Mouse (Mus musculus): ENCODE data around the gene Ptpn11. TPM values are rescaled to one million over a fixed set of nuclear protein-coding genes. Genes with fewer than 3 reads are reported as not detected.
"Not testable (repeated sequence)": the region's sequence is repeated elsewhere in the genome, so short reads cannot be mapped to it uniquely, and the experiment has no call there.

Gene Ptpn11
- polyA plus RNA-seq, 1 experiment, result 17.3 TPM

DNA sequence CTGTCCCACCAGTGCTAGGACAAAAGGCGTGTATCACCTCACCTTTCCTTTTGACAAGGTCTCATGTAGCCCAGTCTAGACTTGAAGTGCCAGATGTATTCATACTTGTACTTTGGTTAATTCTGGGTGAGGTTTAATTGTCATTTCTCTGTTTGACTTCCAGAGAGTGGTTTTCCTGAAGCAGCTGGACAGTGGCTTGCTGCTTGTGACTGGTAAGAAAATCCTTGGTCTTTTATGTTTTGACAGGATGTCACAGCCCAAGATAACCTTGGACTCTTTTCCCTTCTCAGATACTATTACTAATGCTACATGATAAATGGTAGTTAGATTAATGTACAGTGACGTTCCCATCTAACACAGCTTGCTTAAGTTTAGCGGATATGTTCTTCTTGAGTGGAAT lies 15.8 kb upstream of the Ptpn11 start:
- 86% methylated on average over 3 of the region's 3 CpGs for WGBS
- Histone ChIP-seq H3K27me3 (ENCODE audit: control insufficient read depth, insufficient read depth, low read length) (no peaks in the 10 kb centered on the region), H3K27ac (ENCODE audit: insufficient read depth, low read length) (no peak overlapping the region), H3K4me3 (ENCODE audit: extremely low read depth, insufficient read depth, insufficient read length) (no peak overlapping the region), H3K4me1 (ENCODE audit: control insufficient read depth, insufficient read depth, insufficient read length) (peaks cover 4% of the 10 kb centered on the region; the same call in 1 of the 2 replicates), H3K36me3 (ENCODE audit: control insufficient read depth, insufficient read depth, low read length) (peaks cover 43% of the 10 kb centered on the region)
- TF ChIP-seq CTCF (IDR thresholded peaks at IDR 0.05; ENCODE audit: extremely low read depth, insufficient read depth, insufficient read length, insufficient replicate concordance) (no peak), POLR2A (IDR thresholded peaks at IDR 0.05; ENCODE audit: low read depth, low read length) (no peak)
- DNase-seq (ENCODE audit: low read depth in 1 of 2, low spot score in 2 of 2), result no peak

DNA sequence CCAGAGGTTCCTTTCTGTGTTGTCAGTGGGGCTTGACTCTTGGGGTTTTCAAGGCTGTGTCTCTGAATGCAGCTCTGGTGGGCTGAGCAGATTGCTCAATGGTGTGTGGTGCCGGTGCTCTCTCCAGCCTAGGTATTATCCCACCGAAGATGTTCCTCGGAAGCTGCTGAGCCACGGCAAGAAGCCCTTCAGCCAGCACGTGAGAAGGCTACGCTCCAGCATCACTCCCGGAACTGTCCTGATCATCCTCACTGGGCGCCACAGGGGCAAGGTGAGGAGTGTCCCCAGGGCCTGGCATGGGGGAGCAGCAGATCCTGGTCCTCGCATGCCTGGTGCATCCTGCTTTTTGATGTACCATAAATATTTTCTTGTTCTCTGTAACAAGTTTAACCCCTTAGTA lies 15.3 kb upstream of the Ptpn11 start:
- TF ChIP-seq POLR2A (IDR thresholded peaks at IDR 0.05; ENCODE audit: low read depth, low read length) (no peak), CTCF (IDR thresholded peaks at IDR 0.05; ENCODE audit: extremely low read depth, insufficient read depth, insufficient read length, insufficient replicate concordance) (no peak)
- no peaks in the 10 kb centered on the region for H3K27me3 ChIP-seq (ENCODE audit: control insufficient read depth, insufficient read depth, low read length)
- H3K36me3 ChIP-seq (ENCODE audit: control insufficient read depth, insufficient read depth, low read length), result peaks cover 41% of the 10 kb centered on the region
- WGBS, result 86% methylated on average over 9 of the region's 9 CpGs
- no peak overlapping the region for H3K27ac ChIP-seq (ENCODE audit: insufficient read depth, low read length)
- no peak overlapping the region for H3K4me3 ChIP-seq (ENCODE audit: extremely low read depth, insufficient read depth, insufficient read length)
- H3K4me1 ChIP-seq (ENCODE audit: control insufficient read depth, insufficient read depth, insufficient read length), result peaks cover 6% of the 10 kb centered on the region; the same call in 1 of the 2 replicates
- DNase-seq (ENCODE audit: low read depth in 1 of 2, low spot score in 2 of 2), result no peak

DNA sequence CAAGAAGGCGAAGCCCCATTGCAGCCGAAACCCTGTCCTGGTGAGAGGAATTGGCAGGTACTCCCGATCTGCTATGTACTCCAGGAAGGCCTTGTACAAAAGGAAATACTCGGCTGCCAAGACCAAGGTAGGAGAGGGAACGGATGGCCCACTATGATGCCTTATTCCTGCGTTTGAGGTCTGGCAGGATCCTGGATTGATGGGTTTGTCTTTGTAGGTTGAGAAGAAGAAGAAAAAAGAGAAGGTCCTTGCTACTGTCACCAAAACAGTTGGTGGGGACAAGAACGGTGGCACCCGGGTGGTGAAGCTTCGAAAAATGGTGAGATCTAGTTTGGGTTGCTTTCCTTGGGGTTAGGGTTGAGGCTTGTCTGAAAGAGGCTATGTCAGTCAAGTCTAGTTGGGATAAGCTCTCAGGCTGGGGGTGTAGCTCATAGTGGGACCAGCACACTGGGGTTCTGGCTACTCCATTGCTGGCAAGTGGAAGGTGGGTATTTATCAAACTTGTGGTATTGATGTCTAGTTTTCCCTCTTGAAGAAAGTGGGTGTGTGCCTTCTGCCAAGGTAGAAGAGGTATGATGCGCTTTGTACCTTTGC lies 14.4 kb upstream of the Ptpn11 start:
- not testable (repeated sequence) for DNase-seq (ENCODE audit: low read depth in 1 of 2, low spot score in 2 of 2); H3K4me3 ChIP-seq (ENCODE audit: extremely low read depth, insufficient read depth, insufficient read length)

DNA sequence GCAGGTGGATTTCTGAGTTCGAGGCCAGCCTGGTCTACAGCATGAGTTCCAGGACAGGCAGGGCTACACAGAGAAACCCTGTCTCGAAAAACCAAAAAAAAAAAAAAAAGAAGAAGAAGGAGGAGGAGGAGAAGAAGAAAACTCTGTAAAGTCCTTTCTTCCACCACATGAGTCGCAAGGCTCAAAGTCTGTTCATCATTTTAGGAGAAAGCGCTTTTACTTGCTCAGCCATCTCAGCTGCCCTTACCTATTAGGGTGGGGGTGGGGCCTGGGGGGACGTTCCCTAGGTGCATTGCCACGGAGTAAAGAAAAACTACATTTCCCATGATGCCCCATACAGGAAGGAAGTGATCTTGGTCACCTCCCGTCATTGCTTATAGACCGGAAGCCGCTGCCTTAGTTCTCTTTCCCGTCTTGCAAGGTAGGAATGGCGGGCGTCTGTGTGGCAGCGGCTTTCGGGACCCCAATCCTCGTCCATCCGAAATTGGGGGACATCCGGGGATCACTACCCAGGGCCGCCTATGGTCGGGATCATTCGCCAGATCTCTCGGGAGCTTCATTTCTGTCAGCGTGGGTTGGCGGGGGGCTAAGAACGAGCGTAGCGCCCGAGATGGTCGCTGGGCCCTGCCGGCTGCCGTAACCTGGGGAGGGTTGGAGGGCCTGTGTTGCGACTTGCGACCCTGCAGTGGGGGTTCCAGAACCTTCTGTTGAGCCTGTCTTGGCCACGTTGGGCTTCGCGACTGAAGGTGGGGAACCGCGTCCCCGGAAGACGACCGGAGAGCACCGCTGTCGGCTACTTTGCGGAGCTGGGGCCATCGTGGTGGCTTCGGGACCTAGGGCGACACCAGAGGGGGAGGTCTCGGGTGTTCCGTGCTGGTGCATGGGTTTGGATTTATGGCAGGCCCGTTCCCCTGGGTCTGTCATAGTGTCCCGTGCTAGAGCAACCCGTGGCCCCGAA lies 13.2 kb upstream of the Ptpn11 start, which contains the start of gene Rpl6:
Rpl6 (plus strand) TSS at position 350 of the 958 bp plus-strand sequence.
- peaks cover 25% of the 10 kb centered on the region for H3K36me3 ChIP-seq (ENCODE audit: control insufficient read depth, insufficient read depth, low read length)
- no peak for TF ChIP-seq CTCF (IDR thresholded peaks at IDR 0.05; ENCODE audit: extremely low read depth, insufficient read depth, insufficient read length, insufficient replicate concordance)
- TF ChIP-seq POLR2A (IDR thresholded peaks at IDR 0.05; ENCODE audit: low read depth, low read length), result peak; percentile 63
- DNase-seq (ENCODE audit: low read depth in 1 of 2, low spot score in 2 of 2), result peak; percentile 71 to 82
- WGBS, result under 1% methylated on average over 52 of the region's 52 CpGs
- H3K27ac ChIP-seq (ENCODE audit: insufficient read depth, low read length), result peak within 1 kb of the TSS; percentile 71
- H3K4me3 ChIP-seq (ENCODE audit: extremely low read depth, insufficient read depth, insufficient read length), result peak within 1 kb of the TSS; percentile 87
- peaks cover 6% of the 10 kb centered on the region; the same call in 1 of the 2 replicates for H3K4me1 ChIP-seq (ENCODE audit: control insufficient read depth, insufficient read depth, insufficient read length)
- no peaks in the 10 kb centered on the region for H3K27me3 ChIP-seq (ENCODE audit: control insufficient read depth, insufficient read depth, low read length)

More for the DNA sequence above, 14.4 kb upstream of the Ptpn11 start:
- H3K27me3 ChIP-seq (ENCODE audit: control insufficient read depth, insufficient read depth, low read length); H3K27ac ChIP-seq (ENCODE audit: insufficient read depth, low read length); H3K4me1 ChIP-seq (ENCODE audit: control insufficient read depth, insufficient read depth, insufficient read length): not testable (repeated sequence)
- 65% methylated on average over 8 of the region's 10 CpGs for WGBS
- H3K36me3 ChIP-seq (ENCODE audit: control insufficient read depth, insufficient read depth, low read length), result peaks cover 36% of the 10 kb centered on the region

DNA sequence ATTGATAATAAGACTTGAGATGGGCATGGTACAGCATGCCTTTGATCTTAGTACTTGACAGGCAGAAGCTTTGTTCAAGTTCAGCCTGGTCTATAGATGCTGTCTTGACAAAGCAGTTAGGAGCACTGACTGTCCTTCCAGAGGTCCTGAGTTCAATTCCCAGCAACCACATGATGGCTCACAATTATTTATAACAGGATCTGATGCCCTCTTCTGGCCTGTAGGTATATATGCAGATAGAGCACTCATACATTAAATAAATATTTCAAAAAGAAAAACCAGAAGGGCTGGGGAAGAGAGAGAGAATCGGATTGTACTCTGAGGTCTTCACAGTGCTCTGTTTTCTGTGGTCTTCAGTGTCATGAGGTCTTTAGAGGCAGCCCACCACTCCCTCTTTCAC lies 11.3 kb upstream of the Ptpn11 start:
- Histone ChIP-seq H3K4me1 (ENCODE audit: control insufficient read depth, insufficient read depth, insufficient read length) (peaks cover 6% of the 10 kb centered on the region; the same call in 1 of the 2 replicates), H3K27ac (ENCODE audit: insufficient read depth, low read length) (no peak overlapping the region), H3K36me3 (ENCODE audit: control insufficient read depth, insufficient read depth, low read length) (peaks cover 9% of the 10 kb centered on the region), H3K4me3 (ENCODE audit: extremely low read depth, insufficient read depth, insufficient read length) (no peak overlapping the region), H3K27me3 (ENCODE audit: control insufficient read depth, insufficient read depth, low read length) (no peaks in the 10 kb centered on the region)
- no peak for DNase-seq (ENCODE audit: low read depth in 1 of 2, low spot score in 2 of 2)
- TF ChIP-seq CTCF (IDR thresholded peaks at IDR 0.05; ENCODE audit: extremely low read depth, insufficient read depth, insufficient read length, insufficient replicate concordance) (no peak), POLR2A (IDR thresholded peaks at IDR 0.05; ENCODE audit: low read depth, low read length) (no peak)
- 57% methylated on average over 1 of the region's 1 CpGs for WGBS

DNA sequence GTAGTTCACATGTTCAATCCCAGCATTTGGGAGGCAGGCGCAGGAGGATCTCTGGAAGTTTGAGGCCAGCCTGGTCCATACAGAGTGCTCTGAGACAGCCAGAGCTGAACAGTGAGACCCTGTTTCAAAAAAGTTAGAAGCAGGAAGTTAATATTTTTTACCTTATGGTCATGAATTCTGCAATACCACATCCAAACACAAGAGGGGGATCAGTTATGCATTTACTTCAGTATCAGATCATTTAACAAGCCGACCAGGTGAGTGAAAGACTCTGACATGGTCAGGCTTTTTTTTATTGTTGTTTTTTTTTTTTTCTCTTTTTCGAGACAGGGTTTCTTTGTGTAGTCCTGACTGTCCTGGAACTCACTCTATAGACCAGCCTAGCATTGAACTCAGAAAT lies 10.5 kb upstream of the Ptpn11 start:
- no peak for TF ChIP-seq POLR2A (IDR thresholded peaks at IDR 0.05; ENCODE audit: low read depth, low read length)
- TF ChIP-seq CTCF (IDR thresholded peaks at IDR 0.05; ENCODE audit: extremely low read depth, insufficient read depth, insufficient read length, insufficient replicate concordance), result no peak
- Histone ChIP-seq H3K27ac (ENCODE audit: insufficient read depth, low read length) (no peak overlapping the region), H3K27me3 (ENCODE audit: control insufficient read depth, insufficient read depth, low read length) (no peaks in the 10 kb centered on the region), H3K36me3 (ENCODE audit: control insufficient read depth, insufficient read depth, low read length) (peaks cover 7% of the 10 kb centered on the region), H3K4me1 (ENCODE audit: control insufficient read depth, insufficient read depth, insufficient read length) (peaks cover 6% of the 10 kb centered on the region; the same call in 1 of the 2 replicates), H3K4me3 (ENCODE audit: extremely low read depth, insufficient read depth, insufficient read length) (no peak overlapping the region)
- peak in 1 of 2 experiments; percentile 80 for DNase-seq (ENCODE audit: low read depth in 1 of 2, low spot score in 2 of 2)
- 35% methylated on average over 3 of the region's 3 CpGs for WGBS

Measured in spleen, adult 2 months (tissue).